Mouse (Mus musculus) ES-Bruce4 (cell line): ENCODE measurements around the gene Cacnb2. TPM values are rescaled to one million over a fixed set of nuclear protein-coding genes. Genes with fewer than 3 reads are reported as not detected.

Experiments used
- H3K27ac ChIP-seq: 2 replicates; pipeline ENCODE4 v1.5.1; 2012; ENCODE audit warnings: low read length, inconsistent platforms; ENCODE audit not compliant: insufficient read depth
- H3K27me3 ChIP-seq: 2 replicates; pipeline ENCODE4 v1.6.1; 2012; ENCODE audit warnings: mild to moderate bottlenecking, low read length, inconsistent platforms; ENCODE audit not compliant: control insufficient read depth, poor library complexity, insufficient read depth, severe bottlenecking
- H3K36me3 ChIP-seq: 2 replicates; pipeline ENCODE4 v1.6.1; 2012; ENCODE audit warnings: inconsistent platforms, mild to moderate bottlenecking, low read length, moderate library complexity; ENCODE audit not compliant: control insufficient read depth, poor library complexity, insufficient read depth, severe bottlenecking
- H3K4me1 ChIP-seq: one replicate; pipeline ENCODE4 v1.8.1; 2011; ENCODE audit warnings: low read length; ENCODE audit not compliant: control insufficient read depth, insufficient read depth
- H3K4me3 ChIP-seq: 2 replicates; pipeline ENCODE4 v1.5.1; 2011; ENCODE audit warnings: low read depth, mild to moderate bottlenecking, low read length
- H3K9ac ChIP-seq: 2 replicates; pipeline ENCODE4 v1.6.1; 2012; ENCODE audit warnings: low read depth, mild to moderate bottlenecking, inconsistent platforms; ENCODE audit not compliant: poor library complexity, severe bottlenecking
- H3K9me3 ChIP-seq: replicated peaks from 2 replicates; pipeline ENCODE4 v1.6.1; 2012; ENCODE audit warnings: mild to moderate bottlenecking, low read length, inconsistent platforms; ENCODE audit not compliant: control insufficient read depth, poor library complexity, insufficient read depth, severe bottlenecking
- CTCF ChIP-seq: IDR thresholded peaks from one replicate; pipeline ENCODE4 v1.8.1; 2011; ENCODE audit warnings: low read depth, low read length
- EP300 ChIP-seq: IDR thresholded peaks from 2 replicates; pipeline ENCODE4 v1.6.1; 2011; ENCODE audit warnings: low read depth, low read length; ENCODE audit not compliant: insufficient read depth
- POLR2A ChIP-seq: IDR thresholded peaks from one replicate; pipeline ENCODE4 v1.8.1; 2011; ENCODE audit warnings: low read length; ENCODE audit not compliant: insufficient read depth
- polyA plus RNA-seq: library from polyadenylated mRNA; stranded (reverse); fragments of >200 nt; gene quantifications from 2 replicates; pipeline ENCODE4 v1.2.4, GENCODE M21; 2011; ENCODE audit warnings: low read depth; ENCODE audit not compliant: missing spikeins, insufficient read depth, insufficient read length

Gene Cacnb2
- polyA plus RNA-seq, 1 experiment, result 2.2 TPM

DNA sequence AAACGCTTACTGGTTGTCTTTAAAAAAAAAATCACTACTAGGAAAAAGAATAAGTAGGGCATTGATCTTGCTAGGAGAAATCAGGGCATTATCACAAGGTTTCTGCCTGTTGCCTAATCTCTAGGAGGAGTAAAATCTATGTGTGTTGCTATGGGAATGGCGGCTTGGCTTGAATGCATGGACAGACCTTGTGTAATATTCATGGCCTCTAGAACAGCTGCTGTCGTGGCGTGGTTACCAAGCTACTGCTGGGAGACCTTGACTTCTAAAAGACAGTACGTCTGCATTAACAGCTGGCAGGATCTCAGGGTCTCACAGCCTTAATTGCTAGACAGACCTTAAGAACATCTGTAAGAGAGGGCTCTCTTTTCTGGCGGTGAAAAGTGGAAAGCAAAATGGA, 272.7 kb downstream of the Cacnb2 start:
- no peaks in the 10 kb centered on the region; the same call in 1 of the 2 replicates for H3K27me3 ChIP-seq
- H3K36me3 ChIP-seq, result no peaks in the 10 kb centered on the region
- TF ChIP-seq POLR2A (no peak), EP300 (no peak), CTCF (no peak)
- H3K27ac ChIP-seq, result no peak overlapping the region
- H3K4me3 ChIP-seq, result no peak overlapping the region
- H3K9ac ChIP-seq, result no peak overlapping the region
- H3K9me3 ChIP-seq, result no peaks in the 10 kb centered on the region
- H3K4me1 ChIP-seq, result no peaks in the 10 kb centered on the region

DNA sequence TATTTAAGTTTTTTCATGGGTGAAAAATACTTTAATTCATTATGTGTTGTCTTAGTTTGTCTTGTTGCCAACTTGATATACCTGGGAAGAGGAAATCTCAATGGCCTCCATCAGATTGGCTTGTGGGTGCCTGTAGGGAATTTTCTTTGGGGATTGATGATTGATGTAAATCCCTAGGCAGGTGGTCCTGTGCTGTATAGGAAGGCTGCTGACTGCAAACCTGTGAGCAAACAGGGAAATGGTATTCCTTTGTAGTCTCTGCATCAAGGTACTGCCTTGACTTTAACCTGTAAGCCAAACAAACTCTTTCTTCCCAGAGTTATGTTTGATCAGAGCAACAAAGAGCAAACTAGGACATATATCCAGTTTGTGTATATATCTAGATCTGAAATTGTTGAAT, 276.1 kb downstream of the Cacnb2 start:
- Histone ChIP-seq H3K4me1 (no peaks in the 10 kb centered on the region), H3K4me3 (no peak overlapping the region), H3K36me3 (no peaks in the 10 kb centered on the region), H3K27ac (no peak overlapping the region), H3K9me3 (no peaks in the 10 kb centered on the region), H3K9ac (no peak overlapping the region), H3K27me3 (no peaks in the 10 kb centered on the region; the same call in 1 of the 2 replicates)
- no peak for TF ChIP-seq EP300
- TF ChIP-seq POLR2A, result no peak
- no peak for TF ChIP-seq CTCF

DNA sequence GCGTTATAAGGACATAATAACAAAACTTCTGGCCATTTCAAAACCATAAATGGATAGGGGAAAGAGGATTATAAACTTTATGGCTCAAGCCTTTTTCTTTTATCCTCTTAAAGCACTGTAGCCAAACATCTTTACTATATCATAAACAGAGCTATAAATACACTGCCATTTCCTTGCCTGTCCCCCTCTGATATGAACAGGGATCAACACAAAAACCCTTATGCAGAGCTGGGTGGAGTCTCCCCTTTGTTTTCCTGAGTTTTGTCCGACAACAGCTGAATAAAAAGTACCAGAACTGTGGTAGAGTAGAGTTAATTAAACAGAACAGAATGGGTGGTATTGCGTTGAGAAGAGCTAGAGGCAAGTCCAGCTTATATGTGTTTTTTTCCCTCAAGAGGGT, 280.6 kb downstream of the Cacnb2 start:
- no peak overlapping the region for H3K9ac ChIP-seq
- H3K4me1 ChIP-seq, result no peaks in the 10 kb centered on the region
- H3K4me3 ChIP-seq, result no peak overlapping the region
- TF ChIP-seq POLR2A, result no peak
- no peak for TF ChIP-seq EP300
- no peak for TF ChIP-seq CTCF
- H3K36me3 ChIP-seq, result no peaks in the 10 kb centered on the region
- H3K27ac ChIP-seq, result no peak overlapping the region
- no peaks in the 10 kb centered on the region for H3K9me3 ChIP-seq
- no peaks in the 10 kb centered on the region for H3K27me3 ChIP-seq

DNA sequence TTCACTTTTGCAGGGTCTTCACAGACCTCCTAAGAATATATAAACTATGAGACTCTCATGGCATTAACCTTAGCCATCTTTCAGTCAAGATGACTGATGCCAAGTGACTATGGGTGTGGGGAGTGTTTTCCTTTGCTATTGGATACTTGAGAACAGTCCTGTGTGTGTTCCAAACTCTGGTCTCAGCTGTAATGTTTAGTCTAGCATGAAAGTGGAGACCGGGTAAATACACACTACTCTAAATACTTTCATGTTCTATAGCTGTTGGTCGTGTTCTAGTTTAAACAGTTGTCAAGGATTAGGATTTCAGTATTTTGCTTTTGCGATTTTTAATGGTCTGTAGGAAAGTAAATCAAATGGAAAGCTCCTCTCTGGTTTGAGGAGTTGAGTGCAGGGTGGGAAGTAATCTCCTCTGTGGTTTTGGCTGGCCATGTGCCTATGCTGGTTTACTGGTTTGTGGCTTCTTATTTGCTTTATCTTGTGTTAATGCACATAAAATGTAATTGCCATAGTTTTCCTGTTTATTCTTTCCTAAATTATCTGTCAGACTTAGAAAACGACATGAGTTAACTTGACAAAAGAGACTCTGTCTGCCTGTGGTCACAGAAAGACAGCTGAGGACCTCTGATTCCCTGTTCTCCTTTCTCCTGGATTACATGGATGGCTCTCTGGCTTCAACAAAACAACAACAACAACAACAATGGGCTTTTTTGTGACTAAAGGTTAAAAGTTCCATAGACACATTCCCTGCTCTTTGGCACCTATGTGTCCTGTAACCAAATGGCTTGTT, 285.7 kb downstream of the Cacnb2 start:
- H3K9me3 ChIP-seq, result no peaks in the 10 kb centered on the region
- no peak overlapping the region for H3K27ac ChIP-seq

DNA sequence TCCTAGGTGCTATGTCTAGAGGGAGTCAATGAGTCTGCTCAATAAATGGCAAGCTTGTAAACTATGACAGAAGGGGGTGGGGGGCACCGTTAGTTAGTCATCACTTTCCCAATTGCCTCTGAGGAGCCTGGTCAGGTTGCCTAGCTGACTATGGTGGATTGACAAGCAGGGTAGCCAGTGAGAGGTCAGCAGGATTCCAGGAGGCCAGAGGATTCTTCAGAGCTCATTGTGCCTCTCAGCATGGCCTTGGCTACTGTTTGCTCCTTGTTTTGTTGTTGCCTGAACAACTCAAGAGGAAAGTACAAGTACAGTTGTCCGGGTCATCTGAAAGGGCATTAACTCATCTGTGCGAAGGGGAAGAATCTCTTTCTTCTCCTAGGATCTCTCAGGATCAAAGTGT, 300.9 kb downstream of the Cacnb2 start:
- Histone ChIP-seq H3K9ac (no peak overlapping the region), H3K9me3 (no peaks in the 10 kb centered on the region), H3K27me3 (no peaks in the 10 kb centered on the region), H3K36me3 (no peaks in the 10 kb centered on the region), H3K27ac (no peak overlapping the region), H3K4me3 (no peak overlapping the region), H3K4me1 (no peaks in the 10 kb centered on the region)
- TF ChIP-seq CTCF, result no peak
- no peak for TF ChIP-seq EP300
- no peak for TF ChIP-seq POLR2A

More for the DNA sequence above, 285.7 kb downstream of the Cacnb2 start:
- Histone ChIP-seq H3K4me1 (no peaks in the 10 kb centered on the region), H3K4me3 (no peak overlapping the region), H3K9ac (no peak overlapping the region), H3K27me3 (no peaks in the 10 kb centered on the region), H3K36me3 (no peaks in the 10 kb centered on the region)
- TF ChIP-seq POLR2A (no peak), EP300 (no peak), CTCF (no peak)

DNA sequence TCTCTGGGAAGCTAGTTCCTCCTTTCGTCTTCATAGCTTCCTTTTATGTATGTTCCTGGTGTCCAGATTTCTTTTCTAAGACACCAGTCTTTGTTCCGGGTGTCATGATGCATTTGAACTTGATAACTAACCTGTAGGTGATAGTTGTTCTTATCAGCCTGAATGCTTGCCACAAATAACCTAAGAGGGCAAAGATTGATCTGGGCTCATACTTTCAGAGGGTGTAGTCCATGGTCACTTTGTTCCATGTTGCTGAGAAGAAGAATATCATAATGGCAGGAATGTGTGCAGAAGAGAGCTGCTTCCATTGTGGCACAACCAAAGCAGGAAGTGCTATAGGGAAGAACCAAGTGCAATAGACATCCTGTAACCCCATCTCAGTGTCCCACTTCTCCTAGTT, 302.0 kb downstream of the Cacnb2 start:
- no peaks in the 10 kb centered on the region for H3K4me1 ChIP-seq
- H3K9ac ChIP-seq, result no peak overlapping the region
- H3K36me3 ChIP-seq, result no peaks in the 10 kb centered on the region
- H3K9me3 ChIP-seq, result no peaks in the 10 kb centered on the region
- no peak for TF ChIP-seq EP300
- TF ChIP-seq POLR2A, result no peak
- TF ChIP-seq CTCF, result no peak
- H3K4me3 ChIP-seq, result no peak overlapping the region
- H3K27ac ChIP-seq, result no peak overlapping the region
- no peaks in the 10 kb centered on the region for H3K27me3 ChIP-seq
